Mouse (Mus musculus) left cerebral cortex, postnatal 10 days (tissue): ENCODE measurements around the gene C1qtnf5. TPM values are rescaled to one million over a fixed set of nuclear protein-coding genes. Genes with fewer than 3 reads are reported as not detected.

ENCODE experiments used
- DNase-seq, 2 experiments: peaks; one replicate each; pipeline ENCODE4 v3.0.0; 2021 to 2022; ENCODE audit warnings: low spot score in 2 of 2, mixed read lengths in 1 of 2; ENCODE audit errors: extremely low spot score in 1 of 2
- intact Hi-C: fragments of 180-260 bp; cut with DNase I; formaldehyde crosslinking; loops from one replicate; pipeline ENCODE4 v1.15.1; 2025
- total RNA-seq, 2 experiments: library from RNA; stranded (reverse); gene quantifications; 2 replicates each; pipeline ENCODE4 v1.2.3; 2021

Gene C1qtnf5
- total RNA-seq: 10 to 100 TPM; 11.2 to 12.1 TPM

GRCm38 (mm10) chr9:44107110-44107509 lies at the start of gene C1qtnf5:
Gene C1qtnf5 (plus strand): TSS chr9:44107245.
- intact Hi-C loops: no loop called here
- DNase-seq: peak; percentile 79 to 93

GRCm38 (mm10) chr9:44058606-44059005 lies 48.4 kb upstream of the C1qtnf5 start:
- DNase-seq: no peak
- intact Hi-C loops: no loop called here

GRCm38 (mm10) chr9:44065177-44065576 lies 41.9 kb upstream of the C1qtnf5 start:
- intact Hi-C loops: no loop called here
- DNase-seq: no peak

GRCm38 (mm10) chr9:44066785-44067225 lies 40.2 kb upstream of the C1qtnf5 start, which contains the start of gene Usp2:
Gene Usp2 (plus strand): TSS chr9:44067021.
- DNase-seq: peak; percentile 98 to 100
- intact Hi-C loops: no loop called here

GRCm38 (mm10) chr9:44067241-44067959 lies 39.6 kb upstream of the C1qtnf5 start:
- no peak for DNase-seq
- intact Hi-C loops: no loop called here

GRCm38 (mm10) chr9:44067960-44068330 lies 39.1 kb upstream of the C1qtnf5 start:
- DNase-seq: no peak
- intact Hi-C loops: no loop called here

- DNase-seq: no peak
- intact Hi-C loops: no loop called here
Measured at GRCm38 (mm10) chr9:44069252-44069651, 37.8 kb upstream of the C1qtnf5 start.

GRCm38 (mm10) chr9:44070113-44070843 lies 36.8 kb upstream of the C1qtnf5 start:
- no peak for DNase-seq
- intact Hi-C loops: no loop called here

- DNase-seq: no peak
- intact Hi-C loops: no loop called here
Measured at GRCm38 (mm10) chr9:44070844-44071231, 36.2 kb upstream of the C1qtnf5 start.

- intact Hi-C loops: no loop called here
Measured at GRCm38 (mm10) chr9:44071914-44072598, 35.0 kb upstream of the C1qtnf5 start.

GRCm38 (mm10) chr9:44072599-44072915 lies 34.5 kb upstream of the C1qtnf5 start:
- intact Hi-C loops: no loop called here
- DNase-seq: no peak

More at GRCm38 (mm10) chr9:44071914-44072598, 35.0 kb upstream of the C1qtnf5 start:
- DNase-seq: no peak

- intact Hi-C loops: no loop called here
- no peak for DNase-seq
Measured at GRCm38 (mm10) chr9:44073115-44073514, 33.9 kb upstream of the C1qtnf5 start.

GRCm38 (mm10) chr9:44074395-44075275 lies 32.4 kb upstream of the C1qtnf5 start:
- DNase-seq: no peak
- intact Hi-C loops: no loop called here

GRCm38 (mm10) chr9:44075276-44075995 lies 31.6 kb upstream of the C1qtnf5 start:
- no peak for DNase-seq
- intact Hi-C loops: no loop called here

- no peak for DNase-seq
- intact Hi-C loops: no loop called here
Measured at GRCm38 (mm10) chr9:44075996-44076763, 30.9 kb upstream of the C1qtnf5 start.

GRCm38 (mm10) chr9:44076764-44077120 lies 30.3 kb upstream of the C1qtnf5 start:
- DNase-seq: peak in 1 of 2 experiments; percentile 68
- intact Hi-C loops: no loop called here

GRCm38 (mm10) chr9:44077266-44077910 lies 29.7 kb upstream of the C1qtnf5 start:
- no peak for DNase-seq
- intact Hi-C loops: no loop called here
